Mouse (Mus musculus): ENCODE results near the gene Cacng6.
A peak's percentile ranks its signal among the peaks of the same experiment; 100 is the strongest.
"Not testable (repeated sequence)": the region's sequence is repeated elsewhere in the genome, so short reads cannot be mapped to it uniquely, and the experiment has no call there.

The Cacng6 gene

GRCm38 (mm10) chr7:3423895-3424294, at the start of gene Cacng6:
TSS of gene Cacng6 (plus strand) at chr7:3424195.
- no peak for DNase-seq (ENCODE audit: low spot score in 2 of 2)

GRCm38 (mm10) chr7:3376831-3377230, 47.2 kb upstream of the Cacng6 start:
- DNase-seq (ENCODE audit: low spot score in 2 of 2), result peak in 1 of 2 experiments; percentile 39

- DNase-seq (ENCODE audit: low spot score in 2 of 2), result no peak
These were observed 41.9 kb upstream of the Cacng6 start for GRCm38 (mm10) chr7:3382123-3382522.

GRCm38 (mm10) chr7:3384807-3385319, 39.1 kb upstream of the Cacng6 start:
- no peak for DNase-seq (ENCODE audit: low spot score in 2 of 2)

- no peak for DNase-seq (ENCODE audit: low spot score in 2 of 2)
These were observed 37.8 kb upstream of the Cacng6 start for GRCm38 (mm10) chr7:3386036-3386730.

GRCm38 (mm10) chr7:3387761-3388160, 36.2 kb upstream of the Cacng6 start:
- DNase-seq (ENCODE audit: low spot score in 2 of 2), result no peak

GRCm38 (mm10) chr7:3388885-3389284, 35.1 kb upstream of the Cacng6 start:
- no peak for DNase-seq (ENCODE audit: low spot score in 2 of 2)

GRCm38 (mm10) chr7:3389444-3390412, 34.3 kb upstream of the Cacng6 start:
- DNase-seq (ENCODE audit: low spot score in 2 of 2), result no peak

GRCm38 (mm10) chr7:3390413-3391080, 33.4 kb upstream of the Cacng6 start, which contains the start of gene Cacng8:
TSS of gene Cacng8 (plus strand) at chr7:3390683.
- no peak for DNase-seq (ENCODE audit: low spot score in 2 of 2)

- DNase-seq (ENCODE audit: low spot score in 2 of 2), result no peak
These were observed 32.9 kb upstream of the Cacng6 start for GRCm38 (mm10) chr7:3391081-3391451.

- DNase-seq (ENCODE audit: low spot score in 2 of 2), result no peak
These were observed 32.2 kb upstream of the Cacng6 start for GRCm38 (mm10) chr7:3391809-3392208.

- DNase-seq (ENCODE audit: low spot score in 2 of 2), result no peak
These were observed 26.6 kb upstream of the Cacng6 start for GRCm38 (mm10) chr7:3397355-3397754.

GRCm38 (mm10) chr7:3397797-3398196, 26.2 kb upstream of the Cacng6 start:
- DNase-seq (ENCODE audit: low spot score in 2 of 2), result no peak

- not testable (repeated sequence) for DNase-seq (ENCODE audit: low spot score in 2 of 2)
These were observed 25.6 kb upstream of the Cacng6 start for GRCm38 (mm10) chr7:3398363-3398762.

GRCm38 (mm10) chr7:3399937-3400336, 24.1 kb upstream of the Cacng6 start:
- no peak for DNase-seq (ENCODE audit: low spot score in 2 of 2)

GRCm38 (mm10) chr7:3409729-3410520, 14.1 kb upstream of the Cacng6 start:
- DNase-seq (ENCODE audit: low spot score in 2 of 2), result peak; percentile 17 to 19

- peak; percentile 34 to 56 for DNase-seq (ENCODE audit: low spot score in 2 of 2)
These were observed 12.6 kb upstream of the Cacng6 start for GRCm38 (mm10) chr7:3411160-3411941.

GRCm38 (mm10) chr7:3412036-3412435, 12.0 kb upstream of the Cacng6 start:
- DNase-seq (ENCODE audit: low spot score in 2 of 2), result peak; percentile 16 to 17

GRCm38 (mm10) chr7:3414888-3415287, 9.1 kb upstream of the Cacng6 start:
- peak; percentile 11 to 18 for DNase-seq (ENCODE audit: low spot score in 2 of 2)

GRCm38 (mm10) chr7:3415378-3415777, 8.6 kb upstream of the Cacng6 start:
- no peak for DNase-seq (ENCODE audit: low spot score in 2 of 2)

Data from natural killer cell, adult 2 months (primary cell).